Mouse (Mus musculus): ENCODE measurements around the gene Mmgt1.

DNA sequence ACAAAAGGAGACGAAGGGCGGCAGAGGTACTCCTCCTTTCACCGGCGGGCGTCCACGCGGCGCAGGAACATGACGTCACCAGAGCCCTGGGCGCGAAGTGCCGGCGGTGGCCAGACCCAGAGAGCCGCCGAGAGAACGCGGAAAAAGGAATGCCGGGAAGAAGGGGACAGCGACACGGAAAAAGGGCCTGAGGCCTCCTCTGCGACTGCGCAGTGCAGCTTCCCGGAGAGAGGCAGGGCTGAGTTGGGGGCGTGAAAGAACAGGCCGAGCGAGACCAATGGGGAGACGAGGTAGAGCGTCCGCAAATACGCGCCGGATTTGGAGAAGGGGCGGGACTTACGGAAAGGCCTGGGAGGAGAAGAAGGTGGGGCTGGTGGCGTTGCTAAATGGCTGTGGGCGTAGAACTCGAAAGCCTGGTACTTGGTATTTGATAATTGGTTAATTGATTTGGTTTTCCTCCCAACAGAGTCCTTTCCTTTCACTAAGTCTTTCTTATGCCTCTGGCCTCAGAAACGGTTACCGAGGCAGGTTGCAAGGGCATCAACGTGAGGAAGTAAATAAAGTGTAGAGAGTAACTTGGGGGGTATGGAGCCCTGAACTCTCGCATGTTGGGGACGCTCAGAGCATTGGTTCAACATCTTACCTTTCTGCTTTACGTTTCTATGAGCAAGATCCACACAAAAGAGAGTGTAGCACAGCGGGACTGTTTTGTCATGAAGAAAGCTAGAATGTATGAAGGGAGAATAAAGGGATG lies at the start of gene Mmgt1:
- TF ChIP-seq TAL1 (IDR thresholded peaks at IDR 0.05; ENCODE audit: low read length), result no peak
- no peak for TF ChIP-seq GATA1 (IDR thresholded peaks at IDR 0.05; ENCODE audit: low read length)

All from erythroblast, embryonic 14.5 days (primary cell).